Comparison of ENCODE assay signal across 25 mouse cellular contexts in the genomic region with DNA sequence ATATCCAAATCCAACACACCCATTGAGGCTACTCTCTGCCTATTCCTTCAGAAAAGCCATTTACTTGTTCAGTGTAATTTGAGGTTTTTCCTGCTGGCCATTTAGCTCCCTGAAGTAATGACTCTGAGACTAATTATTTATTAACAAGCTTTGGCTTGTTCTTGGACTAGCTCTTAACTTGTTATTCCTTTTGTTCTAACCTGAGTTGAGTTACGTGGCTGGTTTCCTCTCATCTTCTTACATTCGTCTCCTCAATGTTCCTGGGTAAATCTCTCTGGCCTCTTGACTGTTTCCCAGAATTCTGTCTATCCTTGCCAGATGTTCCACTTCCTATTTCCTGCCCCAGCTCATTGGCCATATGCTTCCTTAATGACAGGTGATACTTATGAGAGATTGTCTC.
"Had no signal": no experiment of that assay in that cellular context is flagged by ENCODE, and none has a peak within 500 bp of the region (broad histone marks: within the 10 kb centered on the region; RNA-seq: fewer than 3 reads in every experiment).

No protein-coding gene starts in this region.

- H3K27me3 ChIP-seq: heart, embryonic 12.5 days; heart, embryonic 13.5 days; heart, embryonic 15.5 days; hindbrain, embryonic 15.5 days; intestine, embryonic 15.5 days had no signal

- H3K4me1 ChIP-seq: hindbrain, embryonic 15.5 days; intestine, embryonic 15.5 days had no signal

- DNase-seq: heart, postnatal 10 days; heart, postnatal 14 days; heart, postnatal 36 days; heart, postnatal 4 days; kidney, adult 18-20 months; kidney, postnatal 10 days; kidney, postnatal 25 days; kidney, postnatal 4 days; layer of hippocampus, adult 9-11 months; layer of hippocampus, postnatal 36 days had no signal

- H3K36me3 ChIP-seq: heart, embryonic 10.5 days; heart, embryonic 12.5 days; heart, embryonic 13.5 days; heart, embryonic 15.5 days; hindbrain, embryonic 10.5 days; hindbrain, embryonic 12.5 days; hindbrain, embryonic 13.5 days; hindbrain, embryonic 15.5 days; intestine, embryonic 15.5 days; kidney, embryonic 15.5 days had no signal

- H3K27ac ChIP-seq: heart, embryonic 10.5 days; heart, embryonic 13.5 days; heart, embryonic 15.5 days; hindbrain, embryonic 10.5 days; hindbrain, embryonic 12.5 days; hindbrain, embryonic 13.5 days; hindbrain, embryonic 14.5 days; hindbrain, embryonic 15.5 days; hindbrain, postnatal 0 days; intestine, embryonic 15.5 days; kidney, embryonic 15.5 days; kidney, postnatal 0 days; layer of hippocampus, adult 2 months; left cerebral cortex, adult 2 months had no signal

- H3K4me3 ChIP-seq: heart, embryonic 10.5 days; heart, embryonic 12.5 days; heart, embryonic 13.5 days; heart, embryonic 15.5 days; hindbrain, embryonic 10.5 days; hindbrain, embryonic 12.5 days; hindbrain, embryonic 13.5 days; hindbrain, embryonic 15.5 days; intestine, embryonic 15.5 days; kidney, embryonic 15.5 days; layer of hippocampus, adult 2 months; left cerebral cortex, adult 2 months had no signal
